Mouse (Mus musculus) spleen, adult 2 months (tissue): ENCODE data around the gene Gm45902. TPM values are rescaled to one million over a fixed set of nuclear protein-coding genes. Genes with fewer than 3 reads are reported as not detected.

Experiments
- DNase-seq, 2 experiments: peaks; one replicate each; pipeline versions ENCODE4 v3.0.0 to v3.0.0-alpha.2; 2012 to 2021; ENCODE audit warnings: low spot score in 2 of 2, low read depth in 1 of 2
- H3K27ac ChIP-seq: fragments of 200-500 bp; 2 replicates; pipeline ENCODE4 v1.5.1; 2012; ENCODE audit warnings: low read length, inconsistent platforms; ENCODE audit not compliant: insufficient read depth
- H3K27me3 ChIP-seq: fragments of 200-500 bp; 2 replicates; pipeline ENCODE4 v1.6.1; 2012; ENCODE audit warnings: mild to moderate bottlenecking, moderate library complexity, low read length, inconsistent platforms; ENCODE audit not compliant: control insufficient read depth, insufficient read depth
- H3K36me3 ChIP-seq: fragments of 200-500 bp; 2 replicates; pipeline ENCODE4 v1.6.1; 2012; ENCODE audit warnings: mild to moderate bottlenecking, low read length, inconsistent platforms; ENCODE audit not compliant: control insufficient read depth, insufficient read depth
- H3K4me1 ChIP-seq: fragments of 200-500 bp; 2 replicates; pipeline ENCODE4 v1.6.1; 2011; ENCODE audit warnings: inconsistent platforms; ENCODE audit not compliant: control insufficient read depth, insufficient read depth, insufficient read length
- H3K4me3 ChIP-seq: fragments of 200-500 bp; 2 replicates; pipeline ENCODE4 v1.5.1; 2011; ENCODE audit warnings: mild to moderate bottlenecking, inconsistent platforms; ENCODE audit not compliant: insufficient read depth, insufficient read length; ENCODE audit errors: extremely low read depth
- CTCF ChIP-seq: fragments of 200-500 bp; IDR thresholded peaks from 2 replicates; pipeline ENCODE4 v1.5.1; 2011; ENCODE audit warnings: mild to moderate bottlenecking, inconsistent platforms; ENCODE audit not compliant: insufficient read depth, insufficient read length, insufficient replicate concordance; ENCODE audit errors: extremely low read depth
- POLR2A ChIP-seq: fragments of 200-500 bp; IDR thresholded peaks from 2 replicates; pipeline ENCODE4 v1.6.1; 2011; ENCODE audit warnings: low read depth, low read length, inconsistent platforms
- WGBS: fragments of 180-500 bp; shearing (Covaris S2); methylation state at CpG from one replicate; pipeline ENCODE4 v1.1.7; 2018; 5-methylcytosine and 5-hydroxymethylcytosine counted together
- polyA plus RNA-seq: library from polyadenylated mRNA; depleted of rRNA; stranded (reverse); fragments of >200 nt; gene quantifications from 2 replicates; pipeline ENCODE4 v1.2.3, GENCODE M21; 2012

Gene Gm45902
- polyA plus RNA-seq, 1 experiment, result 1.5 TPM

- Histone ChIP-seq H3K36me3 (peaks cover 18% of the 10 kb centered on the region), H3K4me3 (peak overlapping the region; percentile 75), H3K27me3 (no peaks in the 10 kb centered on the region), H3K4me1 (peaks cover 3% of the 10 kb centered on the region; the same call in 1 of the 2 replicates), H3K27ac (peak overlapping the region; percentile 75)
- no peak for TF ChIP-seq POLR2A
- no peak for TF ChIP-seq CTCF
- DNase-seq, result peak; percentile 17 to 37
- under 1% methylated on average over 15 of the region's 15 CpGs for WGBS
Measured at GRCm38 (mm10) chr2:3512076-3512475, 514 bp downstream of the Gm45902 start.

GRCm38 (mm10) chr2:3500886-3501285 lies 11.7 kb downstream of the Gm45902 start:
- peaks cover 27% of the 10 kb centered on the region for H3K36me3 ChIP-seq
- peak in 1 of 2 experiments; percentile 18 for DNase-seq
- no peak for TF ChIP-seq CTCF
- TF ChIP-seq POLR2A, result no peak
- no peak overlapping the region for H3K4me3 ChIP-seq
- no peak overlapping the region for H3K27ac ChIP-seq
- 60% methylated on average over 5 of the region's 5 CpGs for WGBS
- no peaks in the 10 kb centered on the region for H3K4me1 ChIP-seq
- H3K27me3 ChIP-seq, result no peaks in the 10 kb centered on the region

DNA sequence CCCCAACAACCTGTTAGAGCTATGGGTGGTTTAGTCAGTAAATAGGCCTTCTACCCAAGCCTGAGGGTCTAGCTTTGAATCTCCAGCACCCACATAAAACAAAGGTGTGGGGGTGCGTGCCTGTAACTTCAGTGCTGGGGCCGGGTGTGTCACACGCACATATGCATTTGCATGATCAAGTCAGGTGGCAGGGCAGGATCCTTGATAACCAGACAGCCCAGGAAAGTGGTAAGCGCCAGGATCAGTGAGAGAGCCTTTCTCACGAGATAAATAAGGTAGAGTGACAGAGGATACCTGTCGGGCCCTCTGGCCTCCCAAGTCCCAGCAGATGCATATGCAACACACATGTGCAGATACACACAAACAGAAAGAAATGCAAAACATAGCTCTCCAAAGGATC lies 13.0 kb downstream of the Gm45902 start:
- Histone ChIP-seq H3K27me3 (no peaks in the 10 kb centered on the region), H3K4me1 (no peaks in the 10 kb centered on the region), H3K36me3 (peaks cover 35% of the 10 kb centered on the region), H3K27ac (no peak overlapping the region), H3K4me3 (no peak overlapping the region)
- no peak for TF ChIP-seq CTCF
- TF ChIP-seq POLR2A, result no peak
- 84% methylated on average over 6 of the region's 6 CpGs for WGBS
- no peak for DNase-seq

DNA sequence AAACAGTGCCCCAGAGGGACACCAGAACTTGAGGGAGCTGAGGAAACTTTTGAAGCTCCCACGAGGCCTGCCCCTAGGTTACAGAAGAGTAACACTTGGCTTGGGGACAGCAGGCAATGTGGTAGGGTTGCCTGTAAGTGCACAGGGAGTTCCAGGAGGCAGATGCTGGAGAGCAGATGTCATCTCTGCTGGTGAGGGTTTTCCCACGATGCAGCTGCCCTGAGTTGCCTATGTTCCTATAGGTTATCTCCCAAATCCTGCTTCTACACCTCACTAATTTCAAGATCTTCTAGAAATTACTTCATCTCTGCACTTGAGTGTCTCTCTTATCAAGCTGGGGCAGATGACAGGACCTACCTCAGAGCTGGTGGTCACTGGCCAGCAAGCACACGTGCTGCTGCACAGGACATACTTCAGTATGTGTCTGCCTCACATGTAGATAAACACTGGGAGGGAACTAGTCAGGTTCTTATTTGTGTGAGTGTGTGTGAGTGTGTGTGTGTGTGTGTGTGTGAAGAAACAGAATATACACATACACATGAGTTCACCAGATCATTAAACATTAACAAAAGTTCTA lies 18.7 kb downstream of the Gm45902 start:
- TF ChIP-seq CTCF (no peak), POLR2A (no peak)
- H3K4me1 ChIP-seq, result no peaks in the 10 kb centered on the region
- H3K36me3 ChIP-seq, result peaks cover 57% of the 10 kb centered on the region
- no peak overlapping the region for H3K27ac ChIP-seq
- no peak for DNase-seq
- no peaks in the 10 kb centered on the region for H3K27me3 ChIP-seq
- 64% methylated on average over 3 of the region's 3 CpGs for WGBS
- H3K4me3 ChIP-seq, result no peak overlapping the region

DNA sequence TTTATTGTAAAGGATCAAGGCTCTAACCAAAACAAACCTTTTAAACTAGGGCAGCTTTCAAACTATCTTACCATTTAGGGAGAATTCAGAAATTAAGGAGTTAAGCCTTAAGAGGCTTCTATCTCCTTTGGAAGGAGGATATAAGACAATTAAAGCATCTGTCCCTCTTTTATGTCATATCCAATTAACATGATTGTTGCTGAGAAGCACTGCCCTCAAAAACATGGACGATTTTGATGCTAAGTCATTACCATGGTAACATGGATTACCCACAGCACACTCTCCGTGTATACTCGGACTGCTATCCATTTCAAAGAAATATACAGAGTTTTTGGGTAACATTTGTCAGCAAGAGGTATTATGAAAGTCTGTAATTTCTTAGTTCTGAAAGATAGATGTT lies 22.8 kb downstream of the Gm45902 start:
- DNase-seq, result no peak
- Histone ChIP-seq H3K4me1 (no peaks in the 10 kb centered on the region), H3K27ac (no peak overlapping the region), H3K36me3 (peaks cover 35% of the 10 kb centered on the region), H3K27me3 (no peaks in the 10 kb centered on the region), H3K4me3 (no peak overlapping the region)
- TF ChIP-seq POLR2A (no peak), CTCF (no peak)
- 91% methylated on average over 3 of the region's 3 CpGs for WGBS

DNA sequence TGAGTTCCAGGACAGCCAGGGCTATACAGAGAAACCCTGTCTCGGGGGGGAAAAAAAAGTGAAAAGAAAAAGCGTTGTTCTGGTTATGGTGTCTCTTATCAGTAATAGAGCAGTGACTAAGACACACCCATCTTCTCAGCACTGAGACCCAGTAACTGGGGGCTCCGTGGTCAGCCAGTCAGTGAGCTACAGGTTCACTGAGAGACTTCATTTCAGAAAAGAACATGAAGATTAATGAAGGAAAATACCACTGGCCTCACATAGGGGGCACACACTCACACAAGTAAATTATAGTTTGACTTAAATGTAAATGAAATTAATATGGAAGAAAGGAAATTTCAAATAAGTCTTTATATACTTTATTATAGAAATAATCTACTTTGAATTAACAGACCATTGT lies 32.4 kb downstream of the Gm45902 start:
- Histone ChIP-seq H3K36me3 (no peaks in the 10 kb centered on the region), H3K27me3 (no peaks in the 10 kb centered on the region), H3K4me3 (no peak overlapping the region), H3K27ac (no peak overlapping the region), H3K4me1 (no peaks in the 10 kb centered on the region; the same call in 1 of the 2 replicates)
- no peak for TF ChIP-seq CTCF
- no peak for DNase-seq
- WGBS, result 72% methylated on average over 3 of the region's 3 CpGs

- H3K4me3 ChIP-seq, result peak overlapping the region; percentile 32; the same call in 1 of the 2 replicates
- WGBS, result 45% methylated on average over 3 of the region's 3 CpGs
Measured at GRCm38 (mm10) chr2:3475746-3476251, 36.8 kb downstream of the Gm45902 start.

More at GRCm38 (mm10) chr2:3475746-3476251, 36.8 kb downstream of the Gm45902 start:
- H3K27me3 ChIP-seq, result no peaks in the 10 kb centered on the region
- TF ChIP-seq POLR2A, result no peak
- TF ChIP-seq CTCF, result no peak
- no peaks in the 10 kb centered on the region for H3K36me3 ChIP-seq
- H3K27ac ChIP-seq, result no peak overlapping the region
- no peak for DNase-seq
- H3K4me1 ChIP-seq, result no peaks in the 10 kb centered on the region; the same call in 1 of the 2 replicates
